Mouse (Mus musculus): ENCODE measurements around the gene Zfp346. TPM values are rescaled to one million over a fixed set of nuclear protein-coding genes. Genes with fewer than 3 reads are reported as not detected.
A peak's percentile ranks its signal among the peaks of the same experiment; 100 is the strongest.

Zfp346 gene
- polyA plus RNA-seq, 1 experiment = 64.0 TPM

DNA sequence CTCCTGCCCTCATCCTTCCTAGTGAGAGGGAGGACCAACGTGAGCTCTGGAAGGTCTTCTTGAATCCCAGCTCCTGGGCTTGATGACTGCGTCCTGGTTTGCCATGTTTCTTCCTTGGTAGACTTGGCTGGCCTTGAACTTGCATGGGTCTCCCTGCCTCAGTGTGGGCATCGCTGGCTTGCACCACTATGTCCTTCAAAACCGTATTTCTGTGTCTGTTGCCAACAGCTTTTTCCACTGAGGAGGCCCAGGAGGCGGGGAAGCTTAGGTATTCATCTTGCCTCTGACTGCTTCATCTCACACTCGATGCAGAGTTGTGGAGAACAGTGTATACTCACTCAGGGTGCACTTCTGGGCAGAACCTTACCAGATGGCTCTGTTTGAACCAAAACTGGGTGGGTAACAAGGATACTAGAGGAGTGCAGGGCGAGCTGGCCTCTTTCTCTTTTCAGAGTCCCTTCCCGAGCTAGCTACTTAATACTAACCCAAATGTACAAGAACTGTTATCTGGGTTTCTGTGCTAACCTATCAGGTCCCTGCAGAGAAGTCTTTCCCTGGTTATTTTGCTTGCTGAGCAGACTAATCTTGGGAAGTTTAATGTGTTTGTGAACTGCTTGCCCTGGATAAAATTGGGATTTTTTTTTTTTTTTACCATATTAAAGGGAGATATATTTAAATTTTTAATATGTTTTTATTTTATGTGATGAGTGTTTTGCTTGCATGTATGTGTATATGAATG is 1.0 kb downstream of the Zfp346 start:
- TF ChIP-seq REST (IDR thresholded peaks at IDR 0.05; ENCODE audit: insufficient read depth, insufficient read length) (no peak), TCF12 (IDR thresholded peaks at IDR 0.05; ENCODE audit: insufficient read depth, poor library complexity, severe bottlenecking) (no peak), MYOG (IDR thresholded peaks at IDR 0.05; ENCODE audit: control insufficient read depth in 1 of 3, insufficient read depth in 1 of 3, insufficient read length in 2 of 3, low read depth in 2 of 3) (no peak), SRF (IDR thresholded peaks at IDR 0.05; ENCODE audit: control insufficient read depth, insufficient read length, low read depth) (no peak), USF1 (IDR thresholded peaks at IDR 0.05; ENCODE audit: low read depth) (no peak), TCF3 (IDR thresholded peaks at IDR 0.05; ENCODE audit: insufficient read length, low read depth) (no peak), MYOD1 (IDR thresholded peaks at IDR 0.05; ENCODE audit: control insufficient read depth in 1 of 3, insufficient read length in 2 of 3, low read depth in 2 of 3) (no peak), POLR2A (IDR thresholded peaks at IDR 0.05; ENCODE audit: insufficient read length, low read depth) (no peak), E2F4 (IDR thresholded peaks at IDR 0.05; ENCODE audit: insufficient read depth) (no peak)
- Histone ChIP-seq H3K4me2 (ENCODE audit: low read depth) (peak overlapping the region; percentile 99), H3K79me2 (ENCODE audit: control insufficient read depth, insufficient read depth) (peaks cover 46% of the 10 kb centered on the region), H3K36me3 (ENCODE audit: control insufficient read depth, insufficient read depth) (no peaks in the 10 kb centered on the region), H3K4me3 (peak overlapping the region; percentile 92), H3K27me3 (ENCODE audit: control insufficient read depth, insufficient read depth, insufficient read length) (no peaks in the 10 kb centered on the region), H3ac (ENCODE audit: control insufficient read depth, insufficient read length) (peak overlapping the region; percentile 64)

DNA sequence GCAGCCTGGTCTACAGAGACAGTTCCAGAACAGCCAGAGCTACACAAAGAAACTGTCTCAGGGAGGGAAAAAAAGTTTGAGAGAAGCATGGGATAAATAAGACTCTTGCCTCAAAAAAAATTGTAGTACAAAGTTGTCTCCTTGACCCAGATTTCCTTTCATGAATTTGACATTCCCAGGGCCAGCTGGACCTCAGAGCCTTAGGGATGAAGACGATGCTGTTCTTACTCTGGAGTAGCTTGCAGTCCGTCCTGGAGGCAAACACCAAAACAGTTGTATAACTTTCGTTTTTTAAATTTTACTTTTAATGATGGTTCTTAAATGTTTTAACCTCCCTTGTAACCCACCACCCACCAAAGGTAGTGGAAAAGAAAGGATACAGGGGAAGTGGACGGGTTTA is 2.0 kb downstream of the Zfp346 start:
- peaks cover 46% of the 10 kb centered on the region for H3K79me2 ChIP-seq (ENCODE audit: control insufficient read depth, insufficient read depth)
- H3K4me3 ChIP-seq = peak overlapping the region; percentile 92
- H3ac ChIP-seq (ENCODE audit: control insufficient read depth, insufficient read length) = no peak overlapping the region
- TF ChIP-seq TCF12 (IDR thresholded peaks at IDR 0.05; ENCODE audit: insufficient read depth, poor library complexity, severe bottlenecking) (no peak), E2F4 (IDR thresholded peaks at IDR 0.05; ENCODE audit: insufficient read depth) (no peak), CEBPB (IDR thresholded peaks at IDR 0.05; ENCODE audit: insufficient read depth, poor library complexity, severe bottlenecking) (no peak), USF1 (IDR thresholded peaks at IDR 0.05; ENCODE audit: low read depth) (no peak), POLR2A (IDR thresholded peaks at IDR 0.05; ENCODE audit: insufficient read length, low read depth) (no peak), SRF (IDR thresholded peaks at IDR 0.05; ENCODE audit: control insufficient read depth, insufficient read length, low read depth) (no peak), POLR2AphosphoS2 (IDR thresholded peaks at IDR 0.05; ENCODE audit: insufficient read length, low read depth) (no peak), MYOG (IDR thresholded peaks at IDR 0.05; ENCODE audit: control insufficient read depth in 1 of 3, insufficient read depth in 1 of 3, insufficient read length in 2 of 3, low read depth in 2 of 3) (no peak)
- peaks cover 6% of the 10 kb centered on the region for H3K36me3 ChIP-seq (ENCODE audit: control insufficient read depth, insufficient read depth)
- H3K4me2 ChIP-seq (ENCODE audit: low read depth) = peak overlapping the region; percentile 99
- H3K27me3 ChIP-seq (ENCODE audit: control insufficient read depth, insufficient read depth, insufficient read length) = no peaks in the 10 kb centered on the region

- Histone ChIP-seq H3K4me2 (ENCODE audit: low read depth) (peak overlapping the region; percentile 99), H3ac (ENCODE audit: control insufficient read depth, insufficient read length) (no peak overlapping the region), H3K36me3 (ENCODE audit: control insufficient read depth, insufficient read depth) (peaks cover 7% of the 10 kb centered on the region), H3K79me2 (ENCODE audit: control insufficient read depth, insufficient read depth) (peaks cover 48% of the 10 kb centered on the region), H3K4me3 (peak overlapping the region; percentile 92), H3K27me3 (ENCODE audit: control insufficient read depth, insufficient read depth, insufficient read length) (no peaks in the 10 kb centered on the region)
- no peak for TF ChIP-seq E2F4 (IDR thresholded peaks at IDR 0.05; ENCODE audit: insufficient read depth)
- TF ChIP-seq TCF12 (IDR thresholded peaks at IDR 0.05; ENCODE audit: insufficient read depth, poor library complexity, severe bottlenecking) = peak; percentile 45
- TF ChIP-seq MYOG (IDR thresholded peaks at IDR 0.05; ENCODE audit: control insufficient read depth in 1 of 3, insufficient read depth in 1 of 3, insufficient read length in 2 of 3, low read depth in 2 of 3) = peak; percentile 2 to 65 (median 13)
- no peak for TF ChIP-seq REST (IDR thresholded peaks at IDR 0.05; ENCODE audit: insufficient read depth, insufficient read length)
- peak; percentile 79 for TF ChIP-seq MAX (IDR thresholded peaks at IDR 0.05; ENCODE audit: low read depth)
- TF ChIP-seq TCF3 (IDR thresholded peaks at IDR 0.05; ENCODE audit: insufficient read length, low read depth) = no peak
- TF ChIP-seq POLR2A (IDR thresholded peaks at IDR 0.05; ENCODE audit: insufficient read length, low read depth) = peak; percentile 44
- TF ChIP-seq MYOD1 (IDR thresholded peaks at IDR 0.05; ENCODE audit: control insufficient read depth in 1 of 3, insufficient read length in 2 of 3, low read depth in 2 of 3) = peak; percentile 59 to 91 (median 90)
- no peak for TF ChIP-seq POLR2AphosphoS2 (IDR thresholded peaks at IDR 0.05; ENCODE audit: insufficient read length, low read depth)
- TF ChIP-seq USF1 (IDR thresholded peaks at IDR 0.05; ENCODE audit: low read depth) = peak; percentile 78
- no peak for TF ChIP-seq CEBPB (IDR thresholded peaks at IDR 0.05; ENCODE audit: insufficient read depth, poor library complexity, severe bottlenecking)
- TF ChIP-seq SRF (IDR thresholded peaks at IDR 0.05; ENCODE audit: control insufficient read depth, insufficient read length, low read depth) = no peak
Observed at GRCm38 (mm10) chr13:55107694-55108093, 2.6 kb downstream of the Zfp346 start.

DNA sequence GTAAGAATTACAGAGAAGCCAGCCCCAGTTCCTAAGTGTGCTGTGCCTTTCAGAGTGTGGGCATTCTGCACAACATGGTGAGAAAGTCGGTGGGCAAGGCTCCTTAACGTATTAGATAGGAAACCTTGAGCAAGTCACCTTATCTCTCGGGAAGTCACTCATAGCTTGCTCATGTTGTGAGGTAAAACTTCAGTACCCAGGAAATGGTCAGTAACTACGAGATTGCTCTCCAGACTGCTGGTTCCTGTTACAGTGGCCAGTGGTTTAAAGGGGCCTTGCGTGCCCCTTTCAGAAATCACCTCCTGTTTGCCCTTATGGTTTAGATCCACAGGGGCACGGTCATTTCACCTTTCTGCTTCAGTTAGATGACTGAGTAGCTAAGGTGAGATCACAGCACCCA is 9.3 kb downstream of the Zfp346 start:
- no peaks in the 10 kb centered on the region for H3K27me3 ChIP-seq (ENCODE audit: control insufficient read depth, insufficient read depth, insufficient read length)
- H3ac ChIP-seq (ENCODE audit: control insufficient read depth, insufficient read length) = no peak overlapping the region
- H3K79me2 ChIP-seq (ENCODE audit: control insufficient read depth, insufficient read depth) = peaks cover 20% of the 10 kb centered on the region
- H3K4me3 ChIP-seq = no peak overlapping the region
- peaks cover 62% of the 10 kb centered on the region for H3K36me3 ChIP-seq (ENCODE audit: control insufficient read depth, insufficient read depth)
- no peak overlapping the region for H3K4me2 ChIP-seq (ENCODE audit: low read depth)
- TF ChIP-seq SRF (IDR thresholded peaks at IDR 0.05; ENCODE audit: control insufficient read depth, insufficient read length, low read depth) = no peak

DNA sequence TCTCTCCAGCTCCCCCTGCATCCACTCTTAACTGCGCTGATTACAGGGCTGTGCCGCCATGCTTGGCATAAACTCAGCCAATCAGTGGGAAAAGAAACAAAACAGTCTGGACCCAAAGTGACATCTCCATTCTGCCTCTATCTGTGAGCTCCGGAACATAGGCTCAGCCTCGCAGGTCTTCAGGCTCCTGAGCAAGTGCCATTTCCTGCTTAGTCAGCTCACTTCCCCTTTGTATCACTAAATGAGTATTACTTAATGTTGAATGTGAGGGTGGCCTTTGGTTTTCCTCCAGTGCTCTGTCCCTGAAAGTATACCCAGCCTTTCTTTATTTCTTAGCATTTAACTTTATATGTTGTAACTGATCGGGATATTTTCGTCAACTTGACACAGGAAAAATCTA is 19.8 kb downstream of the Zfp346 start:
- TF ChIP-seq SRF (IDR thresholded peaks at IDR 0.05; ENCODE audit: control insufficient read depth, insufficient read length, low read depth) (no peak), MYOD1 (IDR thresholded peaks at IDR 0.05; ENCODE audit: control insufficient read depth in 1 of 3, insufficient read length in 2 of 3, low read depth in 2 of 3) (no peak), MYOG (IDR thresholded peaks at IDR 0.05; ENCODE audit: control insufficient read depth in 1 of 3, insufficient read depth in 1 of 3, insufficient read length in 2 of 3, low read depth in 2 of 3) (no peak), E2F4 (IDR thresholded peaks at IDR 0.05; ENCODE audit: insufficient read depth) (no peak), POLR2A (IDR thresholded peaks at IDR 0.05; ENCODE audit: insufficient read length, low read depth) (no peak), REST (IDR thresholded peaks at IDR 0.05; ENCODE audit: insufficient read depth, insufficient read length) (no peak), TCF3 (IDR thresholded peaks at IDR 0.05; ENCODE audit: insufficient read length, low read depth) (no peak)
- no peak overlapping the region for H3K4me2 ChIP-seq (ENCODE audit: low read depth)
- no peak overlapping the region for H3K4me3 ChIP-seq
- no peaks in the 10 kb centered on the region for H3K27me3 ChIP-seq (ENCODE audit: control insufficient read depth, insufficient read depth, insufficient read length)
- peaks cover 44% of the 10 kb centered on the region for H3K36me3 ChIP-seq (ENCODE audit: control insufficient read depth, insufficient read depth)
- H3ac ChIP-seq (ENCODE audit: control insufficient read depth, insufficient read length) = no peak overlapping the region
- no peaks in the 10 kb centered on the region for H3K79me2 ChIP-seq (ENCODE audit: control insufficient read depth, insufficient read depth)
